Mouse (Mus musculus) cerebellum, adult 2 months (tissue): ENCODE data around the gene Osgin1.

ENCODE experiments used
- CTCF ChIP-seq: fragments of 200-500 bp; IDR thresholded peaks from 2 replicates; pipeline ENCODE4 v1.5.1; 2011; ENCODE audit warnings: low read depth, mild to moderate bottlenecking, control low read depth, low read length, moderate library complexity, borderline replicate concordance; ENCODE audit not compliant: insufficient read depth
- POLR2A ChIP-seq: fragments of 200-500 bp; IDR thresholded peaks from 2 replicates; pipeline ENCODE4 v1.6.1; 2011; ENCODE audit warnings: low read length, control low read depth, borderline replicate concordance; ENCODE audit not compliant: insufficient read depth

- TF ChIP-seq CTCF: no peak
- TF ChIP-seq POLR2A: no peak
Observed at GRCm38 (mm10) chr8:119434569-119434968, 645 bp downstream of the Osgin1 start.
